Mouse (Mus musculus) c-Kit-negative CD71-positive TER-119-positive erythroid progenitor cells, embryonic 14.5 days (primary cell): Measurements from ENCODE around the gene AY074887.

ENCODE experiments used
- DNase-seq: peaks from one replicate; pipeline ENCODE4 v3.0.0-alpha.2; 2013; ENCODE audit warnings: low read depth, low spot score

AY074887 gene

GRCm38 (mm10) chr9:54917010-54917677, 33.7 kb downstream of the AY074887 start, which contains the start of gene Hykk:
Gene Hykk, plus strand, starts transcription at chr9:54917283.
- DNase-seq, result peak; percentile 25

DNA sequence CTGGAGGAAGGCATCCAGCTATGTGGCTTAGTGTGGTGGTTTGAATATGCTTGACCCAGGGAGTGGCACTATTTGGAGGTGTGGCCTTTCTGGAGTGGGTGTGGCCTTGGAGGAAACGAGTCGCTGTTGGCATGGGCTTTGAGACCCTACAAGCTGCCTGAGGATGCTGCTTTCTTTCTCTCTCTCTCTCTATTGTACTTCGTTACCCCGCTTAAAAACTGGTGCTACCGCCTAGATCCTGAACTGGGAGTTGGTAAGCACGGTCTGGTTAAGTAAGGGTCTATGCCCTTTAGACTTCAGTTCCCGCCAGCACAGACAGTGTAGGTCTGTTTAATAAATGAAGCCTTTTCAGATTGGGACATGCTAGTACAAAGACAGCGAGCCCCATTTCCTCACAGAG, 34.4 kb downstream of the AY074887 start:
- no peak for DNase-seq

GRCm38 (mm10) chr9:54915576-54915975, 35.2 kb downstream of the AY074887 start:
- no peak for DNase-seq

DNA sequence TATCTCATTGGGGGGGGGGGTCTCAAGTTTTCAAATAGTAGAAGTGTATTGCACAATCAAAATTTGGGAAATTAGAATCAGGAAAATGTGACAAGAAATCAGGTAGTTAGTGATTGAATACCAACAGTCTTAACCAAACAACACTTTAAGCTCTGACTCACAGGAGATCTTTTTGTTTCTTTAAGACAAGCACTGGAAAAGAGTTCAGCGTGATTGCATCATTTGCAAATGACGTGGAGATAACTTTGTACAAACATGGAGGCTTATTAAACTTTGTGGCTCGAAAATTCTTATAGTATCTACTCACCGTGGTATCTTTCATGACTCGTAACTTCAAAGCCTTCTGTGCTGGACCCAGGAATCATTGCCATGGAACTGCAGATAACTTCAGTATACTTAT, 41.4 kb downstream of the AY074887 start:
- no peak for DNase-seq
